Mouse (Mus musculus) myocyte (in vitro differentiated cells): ENCODE measurements around the gene Gpr183.

ENCODE experiments used
- CEBPB ChIP-seq: IDR thresholded peaks from 2 replicates; pipeline ENCODE4 v1.6.1; 2011; ENCODE audit warnings: mild to moderate bottlenecking, moderate library complexity; ENCODE audit not compliant: poor library complexity, insufficient read depth, severe bottlenecking
- E2F4 ChIP-seq: IDR thresholded peaks from one replicate; pipeline ENCODE4 v1.6.1; 2011; ENCODE audit warnings: mild to moderate bottlenecking, control low read depth, moderate library complexity; ENCODE audit not compliant: insufficient read depth
- MAX ChIP-seq: IDR thresholded peaks from one replicate; pipeline ENCODE4 v1.6.1; 2011; ENCODE audit warnings: low read depth, mild to moderate bottlenecking, control low read depth
- MYOD1 ChIP-seq, 3 experiments: IDR thresholded peaks; one replicate each; pipeline ENCODE4 v1.6.1; 2011; ENCODE audit warnings: control low read depth in 2 of 3, low read depth in 2 of 3, mild to moderate bottlenecking in 2 of 3, moderate library complexity in 1 of 3; ENCODE audit not compliant: insufficient read length in 2 of 3, control insufficient read depth in 1 of 3
- MYOG ChIP-seq, 3 experiments: IDR thresholded peaks; one replicate each; pipeline ENCODE4 v1.6.1; 2011; ENCODE audit warnings: control low read depth in 2 of 3, low read depth in 2 of 3, mild to moderate bottlenecking in 2 of 3; ENCODE audit not compliant: insufficient read length in 2 of 3, control insufficient read depth in 1 of 3, insufficient read depth in 1 of 3
- POLR2A ChIP-seq: IDR thresholded peaks from one replicate; pipeline ENCODE4 v1.6.1; 2011; ENCODE audit warnings: low read depth, mild to moderate bottlenecking, control low read depth, moderate library complexity; ENCODE audit not compliant: insufficient read length
- SRF ChIP-seq: IDR thresholded peaks from one replicate; pipeline ENCODE4 v1.6.1; 2011; ENCODE audit warnings: low read depth; ENCODE audit not compliant: control insufficient read depth, insufficient read length

DNA sequence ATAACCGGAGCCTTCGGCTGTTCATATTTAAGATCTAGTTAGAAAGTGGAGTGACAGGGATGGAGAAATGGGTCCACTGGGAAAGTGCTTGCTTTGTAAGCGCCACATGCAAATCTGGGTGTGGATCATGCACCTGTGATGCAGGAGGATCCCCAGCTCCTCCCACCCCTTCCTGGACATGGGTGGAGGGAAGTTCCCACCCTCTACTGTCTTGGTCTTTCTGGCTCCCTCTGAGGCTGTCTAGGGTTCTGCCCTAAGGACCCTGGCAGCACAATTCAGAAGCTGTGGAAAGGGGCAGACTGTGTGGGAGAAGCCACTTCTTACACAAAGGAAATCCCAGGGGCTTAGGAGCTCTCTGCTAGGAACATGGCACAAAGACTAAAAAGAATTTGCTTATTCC is 33.4 kb downstream of the Gpr183 start:
- TF ChIP-seq MYOD1 (IDR thresholded peaks at IDR 0.05; ENCODE audit: control insufficient read depth in 1 of 3, insufficient read length in 2 of 3, low read depth in 2 of 3) (no peak), POLR2A (no peak), MYOG (IDR thresholded peaks at IDR 0.05; ENCODE audit: control insufficient read depth in 1 of 3, insufficient read depth in 1 of 3, insufficient read length in 2 of 3, low read depth in 2 of 3) (no peak), CEBPB (no peak), MAX (no peak), SRF (no peak), E2F4 (no peak)
